9 mouse cellular contexts compared by ENCODE assay signal in genomic region chr10:39291134-39291746, GRCm38 (mm10).
DNase-seq lines count a peak whose midpoint lies in the region; ATAC-seq lines count a peak whose summit lies in the region.
"Had no signal": no experiment of that assay in that cellular context is flagged by ENCODE, and none has a peak within 500 bp of the region (broad histone marks: within the 10 kb centered on the region; RNA-seq: fewer than 3 reads in every experiment).

No protein-coding gene starts in this region.

- WGBS in neural tube, embryonic 12.5 days: 71% methylated on average over 8 of the region's 8 CpGs
- WGBS in forebrain, embryonic 13.5 days: 38% methylated on average over 8 of the region's 8 CpGs
- 25% methylated on average over 8 of the region's 8 CpGs for whole genome bisulfite sequencing in heart, embryonic 15.5 days
- 53% methylated on average over 8 of the region's 8 CpGs for WGBS in midbrain, embryonic 12.5 days

- H3K27me3 ChIP-seq in neural tube, embryonic 12.5 days (replicated peaks): no peaks in the 10 kb centered on the region
- H3K27me3 ChIP-seq in forebrain, embryonic 13.5 days: no peaks in the 10 kb centered on the region
- H3K27me3 ChIP-seq in heart, embryonic 15.5 days: no peaks in the 10 kb centered on the region
- H3K27me3 ChIP-seq in midbrain, embryonic 12.5 days: no peaks in the 10 kb centered on the region

- H3K27ac ChIP-seq in neural tube, embryonic 12.5 days: no peak overlapping the region
- H3K27ac ChIP-seq in forebrain, embryonic 13.5 days: peak overlapping the region; percentile 83
- peak overlapping the region; percentile 55 for H3K27ac ChIP-seq in heart, embryonic 15.5 days
- H3K27ac ChIP-seq in midbrain, embryonic 12.5 days (replicated peaks): 0 out of 2 replicates have a peak overlapping the region, but pooled peaks have one; percentile 7

- no peaks in the 10 kb centered on the region for H3K9me3 ChIP-seq in neural tube, embryonic 12.5 days
- no peaks in the 10 kb centered on the region for H3K9me3 ChIP-seq in forebrain, embryonic 13.5 days (replicated peaks)
- no peaks in the 10 kb centered on the region for H3K9me3 ChIP-seq in heart, embryonic 15.5 days (replicated peaks)
- H3K9me3 ChIP-seq in midbrain, embryonic 12.5 days: no peaks in the 10 kb centered on the region

- no peak for DNase-seq in neural tube, embryonic 10.5 days (ENCODE audit: extremely low spot score, low spot score)
- peak; percentile 66 to 75 for DNase-seq in layer of hippocampus, postnatal 10 days (ENCODE audit: low spot score in 2 of 2)
- DNase-seq in testis, postnatal 10 days (ENCODE audit: low spot score): peak; percentile 58

- H3K4me2 ChIP-seq in neural tube, embryonic 12.5 days (replicated peaks): no peak overlapping the region
- H3K4me2 ChIP-seq in forebrain, embryonic 13.5 days: peak overlapping the region; percentile 16; the same call in 1 of the 2 replicates
- H3K4me2 ChIP-seq in heart, embryonic 15.5 days: peak overlapping the region; percentile 35; the same call in 1 of the 2 replicates
- no peak overlapping the region for H3K4me2 ChIP-seq in midbrain, embryonic 12.5 days (replicated peaks)

- H3K36me3 ChIP-seq in neural tube, embryonic 12.5 days: no peaks in the 10 kb centered on the region
- no peaks in the 10 kb centered on the region for H3K36me3 ChIP-seq in forebrain, embryonic 13.5 days (ENCODE audit: poor library complexity, severe bottlenecking)
- H3K36me3 ChIP-seq in heart, embryonic 15.5 days: no peaks in the 10 kb centered on the region
- no peaks in the 10 kb centered on the region for H3K36me3 ChIP-seq in midbrain, embryonic 12.5 days
- H3K36me3 ChIP-seq: G1E had no signal

- H3K4me1 ChIP-seq in neural tube, embryonic 12.5 days: peaks cover 14% of the 10 kb centered on the region
- peaks cover 39% of the 10 kb centered on the region for H3K4me1 ChIP-seq in forebrain, embryonic 13.5 days
- H3K4me1 ChIP-seq in heart, embryonic 15.5 days (replicated peaks): peaks cover 29% of the 10 kb centered on the region
- peaks cover 29% of the 10 kb centered on the region for H3K4me1 ChIP-seq in midbrain, embryonic 12.5 days

- H3K9ac ChIP-seq in neural tube, embryonic 12.5 days: no peak overlapping the region
- no peak overlapping the region for H3K9ac ChIP-seq in forebrain, embryonic 13.5 days
- no peak overlapping the region for H3K9ac ChIP-seq in heart, embryonic 15.5 days
- no peak overlapping the region for H3K9ac ChIP-seq in midbrain, embryonic 12.5 days (replicated peaks)

- 0 out of 2 replicates have a peak, but pooled peaks have one; percentile 48 for ATAC-seq in neural tube, embryonic 12.5 days (ENCODE audit: low FRiP score, low read depth)
- ATAC-seq in forebrain, embryonic 13.5 days: peak; percentile 92
- ATAC-seq in heart, embryonic 15.5 days (replicated peaks; ENCODE audit: insufficient number of reproducible peaks, insufficient read depth, low FRiP score, low read depth): peak; percentile 78
- peak; percentile 56; the same call in 1 of the 2 replicates for ATAC-seq in midbrain, embryonic 12.5 days (ENCODE audit: low FRiP score, low read depth)
- no peak for ATAC-seq in CD4-positive, CD25-positive, alpha-beta regulatory T cell, adult 4 months

- H3K4me3 ChIP-seq in neural tube, embryonic 12.5 days: no peak overlapping the region
- no peak overlapping the region for H3K4me3 ChIP-seq in forebrain, embryonic 13.5 days
- H3K4me3 ChIP-seq in heart, embryonic 15.5 days: no peak overlapping the region
- no peak overlapping the region for H3K4me3 ChIP-seq in midbrain, embryonic 12.5 days

Comparison
In these comparisons a context has a peak if more than half of its experiments do, and no peak if none do; other contexts are left out.
1. H3K4me2 ChIP-seq: peak in forebrain, embryonic 13.5 days (single experiment) and heart, embryonic 15.5 days (single experiment); none in neural tube, embryonic 12.5 days (single experiment) and midbrain, embryonic 12.5 days (single experiment).